Mouse (Mus musculus) liver, adult (tissue): ENCODE measurements around the gene Rplp2.

Experiments used
- GATA4 ChIP-seq: IDR thresholded peaks from 2 replicates; pipeline ENCODE4 v1.6.1; 2014; ENCODE audit warnings: mild to moderate bottlenecking, low read length; ENCODE audit not compliant: insufficient replicate concordance

The Rplp2 gene

GRCm38 (mm10) chr7:141456739-141457138 is 9.6 kb downstream of the Rplp2 start:
- TF ChIP-seq GATA4 = no peak

- no peak for TF ChIP-seq GATA4
Measured at GRCm38 (mm10) chr7:141457236-141457635, 10.1 kb downstream of the Rplp2 start.

- TF ChIP-seq GATA4 = no peak
Measured at GRCm38 (mm10) chr7:141457986-141458660, 11.0 kb downstream of the Rplp2 start.

GRCm38 (mm10) chr7:141458661-141459060 is 11.5 kb downstream of the Rplp2 start:
- TF ChIP-seq GATA4 = no peak

- TF ChIP-seq GATA4 = no peak
Measured at GRCm38 (mm10) chr7:141459301-141459711, 12.1 kb downstream of the Rplp2 start.

GRCm38 (mm10) chr7:141460001-141460390 is 12.8 kb downstream of the Rplp2 start:
- TF ChIP-seq GATA4 = no peak

- no peak for TF ChIP-seq GATA4
Measured at GRCm38 (mm10) chr7:141460391-141461113, 13.4 kb downstream of the Rplp2 start, which contains the start of gene Cracr2b. TSS of gene Cracr2b (plus strand) at chr7:141461094.

- no peak for TF ChIP-seq GATA4
Measured at GRCm38 (mm10) chr7:141461521-141462332, 14.6 kb downstream of the Rplp2 start.

- TF ChIP-seq GATA4 = no peak
Measured at GRCm38 (mm10) chr7:141462333-141462821, 15.2 kb downstream of the Rplp2 start.

GRCm38 (mm10) chr7:141463824-141464602 is 16.8 kb downstream of the Rplp2 start:
- no peak for TF ChIP-seq GATA4

- no peak for TF ChIP-seq GATA4
Measured at GRCm38 (mm10) chr7:141464603-141465201, 17.5 kb downstream of the Rplp2 start.

- no peak for TF ChIP-seq GATA4
Measured at GRCm38 (mm10) chr7:141465388-141466044, 18.3 kb downstream of the Rplp2 start.

GRCm38 (mm10) chr7:141466045-141466394 is 18.9 kb downstream of the Rplp2 start:
- no peak for TF ChIP-seq GATA4

GRCm38 (mm10) chr7:141466607-141467148 is 19.5 kb downstream of the Rplp2 start:
- TF ChIP-seq GATA4 = no peak
